Mouse (Mus musculus) layer of hippocampus, adult 18-20 months (tissue): ENCODE measurements around the gene Zbtb16. TPM values are rescaled to one million over a fixed set of nuclear protein-coding genes. Genes with fewer than 3 reads are reported as not detected.
A peak's percentile ranks its signal among the peaks of the same experiment; 100 is the strongest.

ENCODE experiments used
- DNase-seq, 2 experiments: peaks; one replicate each; pipeline ENCODE4 v3.0.0; 2022; ENCODE audit warnings: low spot score in 2 of 2
- total RNA-seq, 2 experiments: library from RNA; stranded (reverse); gene quantifications; 2 replicates each; pipeline ENCODE4 v1.2.3; 2021

Zbtb16 gene
- total RNA-seq, 2 experiments from 2014 or later: 142 to 156 TPM

DNA sequence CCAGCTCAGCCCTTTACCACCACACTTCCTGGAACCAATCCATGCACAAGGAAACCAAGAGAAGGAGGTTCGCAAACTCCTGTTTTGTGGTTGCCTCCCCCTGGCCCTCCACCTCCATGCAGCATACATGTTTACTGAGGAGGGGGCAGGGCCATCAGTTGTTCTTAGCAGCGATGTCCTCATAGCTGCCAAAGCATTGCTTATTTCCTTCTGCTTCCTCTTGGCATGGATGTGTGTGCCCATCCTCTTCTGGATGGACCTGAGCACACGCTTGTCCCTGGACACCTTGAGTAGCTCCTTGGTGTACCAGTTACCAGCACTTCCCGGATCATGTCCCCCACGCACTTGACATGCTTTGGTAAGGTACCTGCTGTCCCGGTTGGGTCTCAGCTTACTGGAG, 64.5 kb downstream of the Zbtb16 start:
- no peak for DNase-seq

DNA sequence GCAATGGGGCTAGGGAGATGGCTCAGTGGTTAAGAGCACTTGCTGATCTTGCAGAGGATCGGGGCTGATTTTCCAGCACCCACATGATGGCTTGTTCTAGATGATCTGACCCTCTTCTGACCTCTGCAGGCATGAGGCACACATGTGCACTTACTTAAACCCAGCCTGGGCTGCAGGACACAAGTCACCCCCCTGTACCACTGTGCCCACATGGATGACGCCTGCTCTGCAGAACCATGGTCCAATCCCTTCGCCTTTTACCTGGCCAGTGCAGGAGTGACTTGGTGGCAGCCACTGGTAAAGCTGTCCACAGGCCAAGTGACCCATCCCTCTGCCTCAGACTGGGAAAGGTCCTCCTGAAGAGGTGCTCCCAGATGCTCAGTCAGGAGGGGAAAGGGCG, 67.1 kb downstream of the Zbtb16 start:
- DNase-seq: no peak

DNA sequence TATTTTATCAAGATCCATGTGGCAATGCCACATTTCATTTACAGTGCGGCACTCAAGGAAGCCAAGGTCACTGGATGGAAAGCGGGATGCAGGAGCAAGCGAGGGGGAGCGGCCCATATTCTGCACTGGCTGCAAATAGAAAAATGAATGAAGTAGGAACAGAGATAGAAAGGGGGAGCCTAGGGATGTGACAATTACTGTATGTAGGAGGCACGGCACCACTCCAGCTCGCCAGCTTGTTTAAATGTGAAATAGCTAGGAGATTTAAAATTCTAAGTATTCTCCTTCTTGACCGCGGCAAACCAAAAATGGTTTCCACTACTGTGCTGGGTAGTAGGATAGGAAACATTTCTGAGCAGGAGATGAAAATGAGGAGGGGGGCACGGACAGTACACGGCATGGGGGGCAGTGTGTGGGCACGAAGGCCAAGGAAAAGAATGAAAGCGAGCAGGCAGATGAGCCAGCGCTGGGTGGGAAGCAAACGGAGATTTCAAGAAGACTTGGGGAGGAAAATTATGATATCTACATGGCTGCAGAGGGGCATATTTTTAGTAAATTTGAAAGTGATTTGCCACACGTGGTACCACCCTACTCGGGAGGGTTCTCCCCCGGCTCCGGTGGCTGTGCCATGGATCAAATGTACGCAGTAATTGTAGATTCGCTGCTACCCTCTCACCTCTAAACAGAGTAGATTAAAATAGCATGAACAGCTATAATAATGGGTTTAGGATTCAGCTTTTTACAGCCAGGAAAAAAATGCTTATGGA, 68.2 kb downstream of the Zbtb16 start:
- DNase-seq: peak; percentile 63 to 75

DNA sequence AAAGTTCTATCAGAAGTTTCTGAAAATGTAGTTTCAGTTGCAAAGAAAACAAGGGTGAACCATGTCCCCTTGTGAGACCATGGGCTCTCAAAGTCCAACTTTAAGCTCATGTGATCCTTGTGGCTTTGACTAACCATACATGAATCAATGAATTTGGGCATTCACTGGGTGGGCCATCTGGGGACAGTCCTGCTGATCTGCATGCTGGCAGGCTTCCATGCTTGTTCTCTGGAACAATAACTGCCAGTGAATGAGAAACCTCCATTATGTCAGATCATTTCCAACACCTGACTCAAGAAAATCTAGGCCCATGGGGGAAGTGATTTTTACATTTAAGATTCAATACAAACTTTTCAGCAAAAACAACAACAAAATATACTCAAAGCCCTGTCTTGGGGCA, 70.1 kb downstream of the Zbtb16 start:
- peak in 1 of 2 experiments; percentile 62 for DNase-seq

DNA sequence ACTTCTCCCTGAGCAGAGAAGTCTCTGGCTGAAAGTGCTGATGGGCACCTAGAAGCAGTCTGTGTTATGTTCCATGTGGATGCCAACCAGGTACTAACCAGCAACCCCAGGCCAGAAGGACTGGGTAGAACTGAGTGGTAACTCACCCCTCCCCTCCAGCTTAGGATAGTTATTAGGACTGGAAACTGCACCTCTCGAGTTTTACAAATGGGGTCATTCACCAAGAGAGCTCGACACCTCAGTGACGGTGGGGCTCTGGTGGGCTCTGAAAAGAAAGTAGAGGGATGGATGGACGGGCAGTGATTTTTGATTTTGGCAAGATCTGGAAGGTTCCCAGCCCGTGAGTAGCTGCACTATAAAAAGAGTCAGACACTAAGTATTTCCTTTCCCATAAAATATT, 71.7 kb downstream of the Zbtb16 start:
- no peak for DNase-seq

DNA sequence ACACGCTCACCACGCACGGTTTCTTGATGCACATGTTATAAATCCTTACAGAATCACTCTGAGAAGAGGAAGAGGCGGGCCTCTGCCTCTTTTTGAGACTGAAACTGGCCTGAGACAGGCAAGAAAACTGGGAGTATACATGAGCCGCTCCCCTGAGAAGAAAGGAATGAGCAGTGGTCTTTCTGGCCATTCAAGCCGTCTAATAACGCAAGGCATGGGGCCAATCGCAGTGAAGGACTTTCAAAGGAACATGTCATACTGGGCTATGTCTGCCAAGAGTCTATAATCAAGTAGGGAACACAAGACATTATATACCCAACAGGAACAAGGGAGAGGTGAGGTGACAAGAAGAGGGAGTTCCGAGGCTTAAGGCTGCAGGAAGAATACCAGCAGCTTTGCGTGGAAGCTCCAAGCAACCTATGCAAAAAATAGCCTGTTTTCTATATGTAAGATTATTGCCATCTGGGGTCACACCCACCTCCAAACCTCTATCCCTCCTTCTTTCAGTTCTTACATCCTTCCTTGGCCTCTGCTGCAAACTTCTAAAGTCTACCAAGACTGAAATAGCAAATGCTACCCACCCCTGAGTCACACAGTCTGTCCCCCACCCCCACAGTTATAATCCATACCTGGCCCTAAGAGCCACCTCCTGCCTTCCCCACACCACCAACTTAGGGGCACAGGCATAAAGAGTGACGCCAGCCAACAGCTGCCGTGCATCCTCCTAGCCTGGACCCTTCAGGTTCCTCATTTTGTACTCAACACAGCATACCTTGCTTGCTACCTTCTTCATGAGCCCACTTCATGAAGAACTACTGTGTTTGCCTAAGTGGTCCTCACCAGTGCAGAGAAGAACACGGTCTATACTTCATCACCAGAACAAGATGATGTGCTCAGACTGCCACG, 74.0 kb downstream of the Zbtb16 start:
- no peak for DNase-seq

DNA sequence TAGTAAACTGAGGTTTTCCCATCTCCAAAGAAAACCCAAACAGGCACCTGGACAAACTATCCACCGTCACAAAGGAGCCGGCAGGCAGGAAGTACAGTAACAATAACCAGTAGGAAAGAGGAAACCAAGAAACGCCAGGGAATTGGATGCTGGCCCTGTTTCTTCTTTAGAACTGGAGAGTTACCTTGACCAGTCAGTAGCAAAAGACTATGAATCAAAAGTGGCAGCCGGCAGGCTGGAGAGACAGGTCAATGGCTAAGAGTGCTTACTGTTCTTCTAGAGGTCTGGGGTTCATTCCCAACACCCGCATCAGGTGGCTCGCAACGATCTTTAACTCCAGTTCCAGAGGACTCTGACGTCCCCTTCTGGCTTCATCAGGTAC, 74.9 kb downstream of the Zbtb16 start:
- no peak for DNase-seq

DNA sequence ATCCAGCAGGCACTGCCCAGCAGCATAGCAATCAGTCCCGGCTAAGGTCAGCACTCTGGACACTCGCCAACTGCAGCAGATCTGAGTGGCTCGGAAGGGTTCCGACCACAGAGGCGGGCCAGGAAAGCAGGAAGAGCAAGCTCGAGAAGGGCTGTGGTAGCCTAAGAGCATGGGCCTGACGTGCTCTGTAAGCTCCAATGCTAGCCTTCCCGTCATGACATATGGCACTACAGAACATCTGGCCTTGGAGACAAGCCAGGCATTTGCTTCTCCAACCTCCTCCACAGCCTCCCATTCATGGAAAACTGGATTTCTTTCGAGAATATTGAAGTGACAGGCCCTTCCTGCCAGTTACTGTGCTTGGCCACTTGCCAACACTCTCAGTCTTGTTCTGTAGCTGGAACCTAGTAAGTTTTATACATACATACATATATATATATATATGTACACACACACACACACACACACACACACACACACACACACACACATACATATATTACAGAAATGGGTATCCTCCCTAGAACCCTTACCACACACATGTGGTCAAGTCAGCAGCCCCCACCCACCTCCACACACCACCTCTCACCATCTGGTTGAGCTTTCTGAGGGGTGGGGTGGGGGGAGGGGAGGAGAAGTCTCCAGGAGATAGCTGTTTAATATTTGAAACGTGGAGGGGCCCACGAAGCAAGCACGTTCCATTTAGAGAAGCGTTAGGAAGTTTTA, 75.4 kb downstream of the Zbtb16 start:
- peak; percentile 75 to 89 for DNase-seq

DNA sequence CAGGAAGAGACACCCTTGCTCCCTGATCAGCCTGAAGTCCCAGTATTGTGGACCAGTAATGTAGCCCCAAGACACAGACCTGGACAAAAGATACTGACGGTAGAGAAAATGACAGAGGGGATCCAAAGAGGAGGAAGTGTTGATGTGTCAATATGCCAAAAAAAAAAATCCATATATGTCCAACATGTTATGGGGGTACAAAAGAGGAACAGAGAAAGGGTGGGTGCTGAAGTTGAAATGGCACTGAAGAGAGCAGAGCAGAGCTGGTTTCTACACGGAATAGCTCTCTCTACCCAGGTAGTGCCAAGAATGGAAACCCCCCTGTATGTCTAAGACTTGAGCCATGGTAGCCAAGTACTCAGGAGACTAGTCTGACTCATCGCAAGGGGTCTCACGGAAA, 76.9 kb downstream of the Zbtb16 start:
- DNase-seq: no peak

DNA sequence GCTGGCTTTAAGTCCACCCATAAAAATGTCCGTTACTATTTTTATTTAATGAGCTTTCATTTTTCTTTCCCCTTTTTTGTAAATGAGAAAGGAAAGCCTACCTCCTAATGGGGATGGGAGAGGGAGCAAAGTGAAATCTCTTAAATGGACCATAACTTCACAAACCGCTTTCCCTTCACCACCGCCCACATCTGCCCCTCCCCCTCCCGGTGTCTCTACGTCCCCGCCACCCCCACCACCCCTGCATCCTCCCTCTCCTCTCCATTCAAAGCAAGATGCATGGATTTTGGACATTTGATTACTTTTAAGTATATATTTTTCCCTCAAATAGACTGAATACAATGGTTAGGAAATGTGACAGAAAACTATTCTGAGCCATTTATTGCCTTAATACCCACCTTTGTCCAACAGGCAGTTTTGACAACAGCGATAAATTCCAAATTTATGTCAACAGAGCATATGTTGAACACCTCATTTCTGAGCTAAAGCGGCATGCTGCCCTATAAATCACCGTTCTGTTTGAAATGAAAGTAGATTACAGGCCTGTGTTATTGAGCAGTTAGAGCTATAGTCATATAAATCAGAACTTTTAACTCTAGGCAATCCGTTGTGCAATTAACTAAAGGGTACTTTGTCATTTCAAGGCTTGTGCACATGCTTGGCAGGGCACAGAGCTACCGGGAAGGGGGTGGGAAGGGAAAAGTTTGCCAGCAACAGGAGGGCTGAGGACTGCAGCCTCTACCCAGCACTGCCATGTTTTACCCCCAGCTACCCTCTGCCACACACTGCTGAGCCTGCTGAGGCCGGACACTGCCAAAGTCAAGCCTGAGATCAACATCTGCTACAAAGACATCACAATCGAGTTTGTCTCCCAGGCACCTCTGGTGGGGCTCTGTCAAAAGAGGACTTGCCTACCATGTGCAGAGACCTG, 78.1 kb downstream of the Zbtb16 start:
- no peak for DNase-seq

DNA sequence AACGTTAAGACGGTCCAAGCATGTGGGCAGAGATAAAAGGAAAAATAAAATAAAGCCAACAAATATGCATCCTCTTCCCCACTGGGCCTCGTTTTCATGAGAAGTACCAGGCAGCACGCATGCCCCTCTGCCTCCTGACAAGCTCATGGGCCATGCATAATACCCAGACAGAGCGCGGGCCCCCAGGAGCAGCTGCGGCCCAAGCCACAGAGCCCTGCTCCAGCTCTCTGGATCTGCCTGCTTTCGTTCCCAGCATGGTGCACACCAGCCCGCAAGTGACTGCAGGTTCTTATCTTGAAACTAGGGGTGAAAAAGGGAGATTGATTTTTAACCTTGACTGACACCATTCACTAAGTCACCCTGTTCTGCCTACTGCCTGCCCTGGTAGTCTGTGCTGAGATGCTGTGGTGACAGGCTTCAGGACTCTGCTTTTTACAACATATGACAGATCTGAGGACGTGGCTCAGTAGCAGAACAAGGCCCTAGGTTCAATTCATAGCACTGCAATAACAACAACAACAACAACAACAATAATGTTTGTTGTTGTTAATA, 79.7 kb downstream of the Zbtb16 start:
- DNase-seq: no peak

DNA sequence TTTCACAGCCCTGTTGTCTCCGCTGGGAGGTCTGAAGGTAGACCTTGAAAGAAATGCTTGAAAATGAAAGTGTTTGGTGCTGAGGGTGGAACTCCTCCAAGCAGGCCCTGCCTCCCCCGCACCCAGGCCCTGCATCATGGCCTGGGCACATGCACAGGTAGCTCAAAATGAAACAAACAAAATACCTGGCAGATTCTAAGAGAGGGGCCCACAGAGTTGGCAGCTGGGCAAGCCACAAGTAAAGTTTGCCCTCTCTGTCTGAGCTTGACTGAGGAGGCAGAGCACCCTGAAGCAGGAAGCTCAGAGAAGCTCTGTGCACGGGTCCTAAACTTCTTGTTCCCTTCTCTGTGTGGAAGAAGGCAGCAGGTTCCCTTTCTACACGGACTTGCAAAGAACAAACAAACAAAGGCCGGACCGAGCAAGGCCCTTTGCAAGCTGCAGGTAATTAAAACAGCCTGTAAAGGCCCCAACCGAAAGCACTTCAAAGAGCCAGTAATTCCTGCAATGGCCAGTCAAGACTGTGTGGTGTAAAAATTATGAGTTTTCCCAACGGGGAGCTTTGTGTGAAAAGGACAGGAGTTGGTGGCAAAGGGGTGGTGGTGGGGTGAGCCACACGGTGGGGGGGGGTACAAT, 80.5 kb downstream of the Zbtb16 start:
- DNase-seq: no peak

DNA sequence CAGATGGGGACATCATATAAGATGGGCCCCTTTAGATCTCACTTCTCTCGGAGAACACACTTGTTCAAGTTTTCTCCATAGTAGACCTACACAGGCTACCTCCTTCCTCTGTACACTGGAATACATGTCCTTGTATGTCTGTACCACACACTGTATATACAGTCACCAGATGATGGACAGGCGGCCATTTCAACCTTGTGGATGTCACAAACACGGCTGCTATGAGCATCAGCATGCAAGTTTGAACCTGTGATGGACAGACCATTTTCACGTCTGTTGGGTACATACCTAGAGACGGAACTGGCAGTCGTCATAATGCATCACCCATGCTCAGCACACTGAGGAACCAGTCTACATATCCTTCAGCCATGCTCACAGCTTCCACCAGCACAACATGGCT, 81.6 kb downstream of the Zbtb16 start:
- no peak for DNase-seq

DNA sequence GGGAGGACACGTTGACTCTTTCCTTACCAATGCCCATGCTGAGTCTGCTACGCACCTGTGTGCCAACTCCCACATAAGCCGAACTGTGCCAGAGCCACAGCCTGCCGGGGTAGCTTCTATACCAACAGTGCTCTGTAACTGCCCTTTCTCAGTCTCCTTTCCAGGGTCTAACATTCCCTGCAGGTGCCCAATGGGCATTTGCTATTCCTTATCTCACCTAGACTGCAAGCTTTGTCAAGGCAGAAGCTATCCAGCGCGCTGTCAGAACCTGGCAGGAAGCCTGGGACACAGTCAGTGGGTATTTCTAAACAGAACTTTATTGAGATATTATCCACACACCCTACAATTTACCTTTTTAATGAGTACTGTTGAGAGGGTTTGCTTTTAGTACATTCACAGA, 82.1 kb downstream of the Zbtb16 start:
- DNase-seq: no peak

DNA sequence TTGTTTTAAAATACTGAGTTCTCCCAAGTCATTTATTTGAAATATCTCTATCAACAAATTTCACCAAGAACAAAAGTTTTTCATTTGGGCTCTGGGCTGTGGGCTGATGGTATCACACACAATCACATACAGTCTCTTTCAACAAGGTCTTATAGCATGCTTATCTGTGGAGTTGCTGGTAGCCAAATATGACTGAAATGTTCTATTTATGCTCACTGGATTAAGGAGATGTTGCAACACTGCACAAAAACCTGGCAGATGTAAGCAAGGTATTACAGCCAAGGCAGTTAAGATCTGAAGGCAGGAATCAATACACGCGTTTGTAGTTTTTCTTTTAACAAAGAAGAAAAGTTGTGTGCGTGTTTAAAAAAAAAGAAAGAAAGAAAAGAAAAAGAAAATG, 84.1 kb downstream of the Zbtb16 start:
- DNase-seq: no peak

DNA sequence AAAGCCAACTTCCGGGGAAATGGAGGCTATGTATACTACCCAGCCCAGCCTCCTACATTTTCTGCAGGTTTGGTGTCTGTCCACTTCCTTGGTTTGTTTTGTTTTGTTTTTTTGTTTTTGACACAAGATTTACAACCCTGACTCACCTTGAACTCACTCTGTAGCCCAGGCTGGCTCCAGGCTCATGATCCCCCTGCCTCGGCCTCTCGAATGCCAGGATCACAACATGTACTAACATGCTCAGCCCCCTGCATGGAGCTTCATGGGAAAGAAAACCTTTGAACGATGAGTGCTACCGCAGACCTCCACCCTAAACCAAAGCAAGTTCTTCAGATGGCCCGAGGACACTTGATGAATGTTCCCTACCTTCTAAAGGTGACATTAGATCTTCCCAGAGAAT, 86.4 kb downstream of the Zbtb16 start:
- DNase-seq: no peak

DNA sequence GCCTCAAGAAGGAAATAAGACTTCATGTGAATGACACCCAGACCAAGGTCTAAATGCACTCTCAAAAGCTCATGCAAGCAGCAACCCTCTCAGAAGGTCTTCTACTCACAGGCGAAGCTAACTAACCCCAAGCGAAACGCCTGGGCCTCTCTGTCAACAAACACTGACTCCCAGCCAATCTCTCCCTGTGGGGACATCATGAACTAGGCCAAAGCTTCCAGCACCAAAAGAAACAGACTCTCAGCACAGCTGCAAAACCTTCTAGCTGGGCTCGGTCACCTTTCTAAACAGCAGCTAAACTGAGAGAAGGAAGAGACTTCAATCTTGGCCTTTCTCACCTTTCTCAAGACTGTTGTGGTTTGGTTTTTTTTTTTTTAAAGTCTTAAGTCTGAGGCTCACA, 86.9 kb downstream of the Zbtb16 start:
- DNase-seq: peak in 1 of 2 experiments; percentile 61

DNA sequence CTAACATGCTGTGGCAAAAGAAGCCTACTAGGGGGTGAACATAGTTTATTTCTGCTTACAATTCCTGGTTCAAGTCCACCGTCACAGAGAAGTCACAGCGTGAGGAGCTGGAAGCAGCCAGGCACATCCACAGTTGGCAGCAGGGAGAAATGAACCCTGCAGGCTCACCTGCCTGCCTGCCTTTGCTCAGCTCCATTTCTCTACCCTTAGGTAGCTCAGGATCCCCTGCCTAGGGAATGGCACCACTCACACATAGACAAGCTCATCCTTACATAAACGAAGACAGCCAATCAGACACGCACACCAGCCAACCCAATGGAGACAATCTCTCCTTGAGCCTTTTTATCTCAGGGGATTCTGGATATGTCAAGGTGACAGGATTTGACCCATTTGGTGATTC, 87.3 kb downstream of the Zbtb16 start:
- no peak for DNase-seq

DNA sequence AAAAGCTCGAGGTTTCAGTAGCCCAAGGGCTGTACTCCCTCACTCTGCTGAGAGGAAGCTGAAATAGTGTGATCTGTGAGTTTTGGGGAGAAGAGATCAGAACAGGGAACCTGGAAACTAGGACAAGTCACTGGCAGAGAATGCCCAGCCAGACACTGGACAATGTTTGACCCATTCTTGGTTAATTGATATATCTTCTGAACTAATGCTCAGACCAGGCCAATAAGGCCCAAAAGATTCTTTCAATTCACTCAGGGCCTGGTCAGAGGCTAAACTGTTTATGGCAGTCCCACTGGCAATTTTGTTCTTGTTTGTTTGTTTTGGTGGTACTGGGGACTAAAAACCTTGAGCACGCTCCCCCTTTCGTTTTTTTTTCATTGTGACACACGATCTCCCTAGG, 87.8 kb downstream of the Zbtb16 start:
- no peak for DNase-seq

DNA sequence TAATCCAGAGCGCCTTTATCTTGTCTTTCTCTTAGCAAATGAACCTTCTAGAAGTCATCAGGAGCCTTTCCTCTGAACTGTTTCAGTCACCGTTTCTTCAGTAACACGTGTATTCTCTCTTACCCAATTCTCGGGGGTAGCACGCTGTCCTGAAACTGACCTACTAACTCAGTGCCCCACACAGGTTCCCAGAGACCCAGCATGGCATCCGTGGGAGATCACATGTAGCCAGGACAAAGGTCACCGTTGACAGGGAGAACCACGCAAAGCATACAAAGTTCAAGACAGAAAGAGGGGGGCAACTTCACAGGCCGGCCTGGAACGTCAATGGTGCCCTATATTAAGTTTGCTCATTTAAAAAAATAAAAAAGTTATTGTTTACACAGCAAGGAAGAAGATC, 89.5 kb downstream of the Zbtb16 start:
- no peak for DNase-seq
